Mouse (Mus musculus): ENCODE measurements around the gene Xrcc3.
A peak's percentile ranks its signal among the peaks of the same experiment; 100 is the strongest.

Gene Xrcc3

DNA sequence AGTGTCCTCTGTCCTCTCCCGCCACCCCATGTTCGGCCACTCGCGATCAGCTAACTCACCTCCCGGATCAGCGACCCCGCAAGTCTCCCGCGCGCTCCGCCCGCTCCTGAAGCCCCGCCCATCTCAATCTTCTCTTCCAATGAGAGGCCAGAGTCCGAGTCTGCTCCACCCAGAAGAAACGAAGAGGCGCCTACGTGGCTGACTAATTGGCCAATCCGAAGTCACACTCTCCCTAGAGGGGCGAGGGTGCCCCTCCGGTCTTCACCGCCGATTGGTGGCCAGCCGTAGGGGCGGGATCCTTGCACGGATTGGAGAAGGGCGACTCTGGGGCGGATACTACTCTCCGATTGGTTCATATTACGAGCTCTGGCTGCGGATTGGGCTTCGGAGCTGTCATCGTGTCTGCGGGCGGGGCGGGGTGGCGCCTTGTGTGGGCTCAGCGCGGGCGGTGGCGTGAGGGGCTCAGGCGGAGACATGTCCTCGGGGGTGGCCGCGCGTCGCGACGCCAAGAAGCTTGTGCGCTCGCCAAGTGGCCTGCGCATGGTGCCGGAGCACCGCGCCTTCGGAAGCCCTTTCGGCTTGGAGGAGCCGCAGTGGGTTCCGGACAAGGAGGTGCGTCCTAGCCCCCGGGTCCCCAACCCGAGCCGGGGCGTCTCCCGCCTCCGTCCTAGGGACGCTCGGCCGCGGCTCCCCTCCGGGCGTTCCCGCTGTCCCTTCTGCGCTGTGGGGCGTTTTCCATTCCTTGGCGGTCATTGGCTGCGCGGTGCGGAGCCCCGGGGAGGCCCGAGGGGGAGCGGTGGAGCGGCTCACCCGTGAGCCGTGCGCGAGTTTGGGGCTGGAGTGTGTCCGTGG, at the start of gene Xrcc3, which contains the start of gene Zfyve21:
Gene Xrcc3 (minus strand): TSS at position 108 of the 852 bp plus-strand sequence.
Gene Zfyve21 (plus strand): TSS at position 405 of the 852 bp plus-strand sequence.
- DNase-seq: peak; percentile 100

DNA sequence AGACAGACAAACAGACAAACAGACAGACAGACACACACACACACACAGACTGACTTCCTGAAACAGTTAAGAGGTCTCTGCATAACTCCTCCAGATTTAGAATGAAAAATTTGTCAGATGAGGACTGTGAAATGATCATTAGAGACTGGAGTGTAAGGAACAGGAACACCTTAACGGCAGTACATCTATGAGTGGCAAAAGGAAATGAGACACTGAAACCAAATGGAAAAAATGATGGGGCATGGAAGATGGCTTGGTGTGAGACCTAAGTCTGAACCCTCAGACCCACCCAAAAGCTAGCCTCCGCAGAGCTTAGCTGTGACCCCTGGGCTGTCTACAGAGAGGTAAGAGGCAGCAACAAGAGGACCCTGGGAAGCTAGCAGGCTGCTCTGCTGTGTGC, 41.8 kb upstream of the Xrcc3 start:
- DNase-seq: no peak

DNA sequence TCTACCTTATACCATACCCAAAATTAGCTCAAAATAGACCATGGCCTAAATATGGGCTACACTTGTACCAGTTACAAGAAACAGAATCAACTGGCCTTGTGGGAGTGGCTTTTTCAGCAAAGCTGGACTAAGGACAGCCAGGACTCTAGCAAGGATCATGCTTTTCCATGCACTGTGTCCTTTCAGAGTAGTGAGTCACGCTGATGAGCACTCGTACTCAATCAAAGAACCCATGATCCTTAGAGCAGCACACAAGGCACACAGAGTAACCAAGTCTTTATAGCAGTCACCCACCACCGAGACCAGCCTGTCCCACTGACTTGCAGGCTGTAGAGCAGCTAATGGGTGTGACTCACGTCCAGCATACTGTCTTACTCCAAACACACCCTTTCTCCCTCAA, 39.9 kb upstream of the Xrcc3 start:
- DNase-seq: no peak

DNA sequence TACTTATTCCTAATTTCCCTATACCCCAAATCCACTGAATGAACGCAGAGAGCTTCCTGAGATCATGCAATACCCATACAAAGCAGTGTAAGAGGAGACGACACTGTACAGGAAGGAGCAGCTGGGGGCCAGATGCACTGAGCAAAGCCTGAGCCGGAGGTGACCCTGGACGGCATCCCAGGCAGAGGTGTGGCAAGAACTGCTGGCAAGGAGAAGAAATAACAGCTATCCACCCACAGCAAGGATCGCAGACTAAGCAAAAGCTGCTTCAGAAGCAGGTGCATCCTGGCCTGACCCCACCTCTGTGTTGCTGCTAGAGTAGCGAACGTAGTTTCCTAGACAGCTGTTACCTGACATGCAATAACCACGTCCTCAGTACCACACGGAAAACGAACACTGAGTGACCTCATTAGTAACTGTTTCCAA, 39.4 kb upstream of the Xrcc3 start:
- DNase-seq: no peak

DNA sequence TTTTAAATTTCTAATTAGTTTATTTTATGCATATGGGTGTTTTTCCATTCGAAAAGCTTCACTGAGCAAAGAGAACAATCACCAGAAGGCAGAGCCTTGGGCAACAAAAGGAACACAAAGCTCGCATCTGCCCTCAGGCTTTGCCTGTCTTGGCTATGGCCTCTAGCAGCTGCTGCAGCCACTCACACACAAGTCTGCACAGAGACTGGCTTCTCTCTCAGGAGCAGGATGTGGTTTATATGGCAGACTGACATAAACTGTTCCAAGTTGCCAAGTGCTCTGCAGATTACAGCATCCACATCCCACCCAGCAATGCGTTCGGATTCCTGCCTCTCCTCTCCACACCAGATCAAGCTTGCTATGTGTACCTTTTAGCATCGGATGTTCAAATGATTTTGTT, 38.1 kb upstream of the Xrcc3 start:
- no peak for DNase-seq

DNA sequence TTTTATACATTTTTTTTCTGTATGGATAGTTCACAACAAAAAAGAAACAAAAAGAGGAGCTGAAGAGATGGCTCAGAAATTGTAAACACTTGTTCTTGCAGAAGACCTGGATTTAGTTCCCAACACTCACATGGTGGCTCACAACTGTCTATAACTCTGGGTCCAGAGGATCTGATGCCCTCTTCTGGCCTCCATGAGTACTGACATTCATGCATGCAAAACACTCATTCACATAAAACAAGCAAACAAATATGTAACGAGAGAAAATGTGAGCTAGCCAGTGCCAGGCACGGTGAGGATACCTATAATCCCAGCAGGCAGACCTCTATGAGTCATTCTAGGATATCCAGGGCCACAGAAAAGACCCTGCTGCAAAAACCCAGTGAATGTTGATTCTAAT, 37.6 kb upstream of the Xrcc3 start:
- DNase-seq: no peak

DNA sequence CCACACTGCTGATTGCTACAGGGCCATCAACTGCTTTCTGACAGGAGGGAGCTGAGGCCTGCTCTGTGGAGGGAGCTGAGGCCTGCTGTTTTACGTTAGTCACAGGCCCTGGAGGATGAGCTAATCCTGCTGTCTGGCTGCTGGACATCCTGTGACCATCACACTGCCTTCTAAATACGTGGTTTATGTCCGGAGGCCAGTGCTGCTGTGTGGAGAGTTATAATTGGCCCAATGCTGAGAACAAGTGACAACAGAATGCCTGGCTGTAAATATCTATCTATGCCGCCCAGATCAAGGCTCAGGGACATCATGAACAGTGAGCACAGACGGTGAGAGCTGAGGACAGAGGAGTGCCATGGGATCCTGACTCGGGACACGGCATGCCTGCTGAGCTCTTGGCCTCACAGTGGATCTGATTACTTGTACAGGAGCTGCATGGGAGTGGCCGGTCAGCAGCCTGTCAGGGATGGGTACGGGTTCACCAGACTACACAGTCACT, 34.7 kb upstream of the Xrcc3 start:
- DNase-seq: peak; percentile 50

DNA sequence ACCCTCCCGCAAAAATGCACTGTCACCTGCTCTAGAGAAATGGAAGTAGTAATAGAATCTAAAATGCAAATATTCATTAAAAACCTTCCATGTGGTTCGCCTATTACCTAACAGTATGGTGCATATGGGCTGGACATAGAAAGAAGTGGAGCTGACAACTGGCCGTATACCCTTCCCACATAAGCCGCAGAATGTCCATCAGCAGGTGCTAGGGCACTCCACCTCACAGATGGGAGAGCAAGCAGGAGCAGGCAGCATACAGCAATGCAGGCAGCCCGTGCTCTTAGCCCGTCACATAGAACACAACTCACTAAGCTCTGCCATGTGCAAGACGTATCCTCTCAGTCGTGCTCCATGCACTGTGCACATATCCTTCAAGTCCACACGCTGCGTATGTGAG, 33.1 kb upstream of the Xrcc3 start:
- no peak for DNase-seq

DNA sequence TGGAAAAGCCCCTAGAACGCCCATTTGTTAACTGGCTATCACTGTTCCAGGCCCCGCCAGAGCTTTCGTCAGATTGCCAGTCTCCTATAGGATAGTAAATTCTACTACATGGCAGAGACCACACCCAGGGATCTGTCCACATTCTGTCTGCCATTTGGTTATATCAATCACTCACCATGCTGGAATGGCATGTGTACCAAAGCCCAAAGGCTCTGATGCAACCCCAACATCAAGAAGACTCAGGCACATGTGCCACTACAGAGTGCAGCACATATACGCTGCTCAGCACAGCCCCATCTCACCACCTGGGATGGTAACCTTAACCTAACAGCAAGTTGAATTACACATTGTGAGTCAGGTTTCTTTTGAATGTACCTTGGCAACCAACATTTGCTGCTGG, 32.3 kb upstream of the Xrcc3 start:
- DNase-seq: no peak

DNA sequence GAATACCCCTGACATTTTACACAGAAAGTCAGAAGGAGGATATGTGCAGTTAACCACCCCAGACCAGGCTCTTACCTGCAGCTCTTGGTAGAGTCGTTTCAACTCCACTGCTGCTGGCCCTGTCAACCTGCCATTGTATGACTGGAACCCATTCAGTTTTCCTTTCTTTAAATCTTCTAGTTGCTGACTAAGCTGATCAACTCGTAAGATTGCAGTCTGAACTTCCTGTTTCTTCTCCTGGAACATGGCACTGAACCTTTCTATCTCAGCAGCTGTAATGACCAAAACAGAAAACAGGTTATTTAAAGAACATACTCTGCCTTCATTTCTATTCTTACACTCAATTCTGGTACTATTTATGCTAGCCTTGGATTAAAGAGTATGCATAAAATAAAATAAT, 29.8 kb upstream of the Xrcc3 start:
- no peak for DNase-seq

DNA sequence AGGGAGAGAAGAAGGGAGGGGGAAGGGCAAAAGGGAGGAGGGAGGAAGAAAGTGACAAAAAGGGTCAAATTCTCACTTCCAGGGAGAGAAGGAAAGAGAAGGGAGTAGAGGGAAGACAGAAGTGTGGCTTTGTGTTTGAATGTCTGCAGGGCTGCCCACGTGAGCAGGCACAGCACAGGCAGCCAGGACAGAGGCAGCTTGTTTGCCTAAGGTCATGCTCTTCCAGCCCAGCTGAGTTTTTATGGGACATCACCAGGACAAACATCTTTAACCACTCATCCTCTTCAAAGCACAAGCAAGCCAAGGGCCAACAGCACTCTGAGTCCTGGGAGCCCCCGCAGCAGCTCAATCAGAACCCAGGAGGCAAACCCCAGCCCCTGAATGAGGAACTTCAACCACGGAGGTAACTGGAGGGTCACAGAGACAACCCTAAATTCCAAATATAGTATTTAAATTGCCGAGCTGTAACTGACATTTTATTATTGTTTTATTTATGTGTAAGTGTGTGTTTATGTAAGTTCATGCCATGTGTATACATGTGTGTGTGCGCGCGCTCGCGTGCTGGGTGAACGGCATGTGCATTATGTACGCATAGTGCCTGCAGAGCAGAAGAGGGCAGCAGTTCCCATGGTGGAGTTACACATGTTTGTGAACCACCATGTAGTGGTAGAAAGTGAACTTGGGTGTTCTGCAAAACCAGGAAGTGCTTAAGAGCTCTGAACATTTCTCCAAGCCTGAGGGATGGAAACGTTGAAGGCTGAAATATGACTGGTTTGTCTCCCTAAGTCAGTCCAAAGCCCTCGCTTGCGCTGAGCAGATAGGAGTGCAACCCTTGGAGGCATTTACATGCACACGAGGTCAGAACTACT, 29.1 kb upstream of the Xrcc3 start:
- DNase-seq: no peak

DNA sequence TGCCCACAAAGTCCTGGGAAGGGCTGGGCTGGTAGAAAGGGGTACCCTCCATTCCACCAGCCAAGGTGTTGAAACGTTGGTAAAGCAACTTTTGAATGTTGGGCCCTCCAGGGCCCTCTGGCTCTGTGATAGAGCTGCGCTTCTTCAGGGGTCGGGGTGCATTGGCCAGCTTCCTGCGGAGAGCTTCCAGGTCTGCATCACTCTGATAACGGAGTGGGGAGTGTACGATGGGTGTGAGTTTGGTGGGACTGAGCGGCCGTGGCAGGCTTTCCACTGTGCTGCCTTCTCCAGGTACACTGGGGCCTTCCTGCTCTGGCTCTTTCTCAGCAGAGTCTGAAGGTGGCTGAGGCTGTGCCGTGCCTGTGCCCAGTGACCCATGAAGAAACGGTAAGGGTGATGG, 19.8 kb upstream of the Xrcc3 start:
- no peak for DNase-seq

DNA sequence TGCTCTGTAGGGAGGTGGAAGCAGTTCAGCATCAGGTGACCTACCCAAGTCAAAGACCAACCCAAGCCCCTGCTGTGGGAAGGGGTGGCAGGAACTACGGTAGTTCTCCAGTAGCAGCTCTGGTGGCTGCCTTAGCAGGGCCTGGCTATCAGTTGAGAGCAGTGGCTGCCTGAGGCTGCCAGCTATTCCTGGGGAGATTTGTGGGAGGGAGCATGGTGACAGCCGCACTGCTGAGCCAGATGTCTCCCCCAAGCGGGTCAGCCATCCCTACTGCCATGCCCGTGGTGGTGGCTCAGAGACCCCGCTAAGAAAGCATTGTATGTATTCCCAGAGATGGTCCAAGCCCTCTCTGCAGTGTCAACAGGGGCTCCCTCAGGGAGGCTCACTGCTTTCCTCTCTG, 19.0 kb upstream of the Xrcc3 start:
- DNase-seq: no peak

DNA sequence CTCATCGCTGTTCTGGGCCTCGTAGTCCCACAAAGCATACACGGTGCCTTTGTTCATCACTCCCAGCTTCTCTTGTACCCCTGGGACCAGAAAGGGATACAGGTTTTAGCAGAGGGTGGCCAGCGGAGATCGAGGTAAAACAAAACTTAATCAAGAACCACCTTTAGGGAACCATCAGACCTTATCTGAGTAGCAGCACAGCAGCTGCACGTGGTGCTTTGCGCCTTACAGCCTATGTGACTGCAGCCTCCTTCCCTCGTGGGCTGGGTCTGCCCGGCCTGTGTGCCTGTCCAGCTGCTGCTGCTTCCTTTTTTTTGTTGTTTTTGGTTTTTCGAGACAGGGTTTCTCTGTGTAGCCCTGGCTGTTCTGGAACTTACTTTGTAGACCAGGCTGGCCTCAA, 16.7 kb upstream of the Xrcc3 start:
- DNase-seq: no peak

DNA sequence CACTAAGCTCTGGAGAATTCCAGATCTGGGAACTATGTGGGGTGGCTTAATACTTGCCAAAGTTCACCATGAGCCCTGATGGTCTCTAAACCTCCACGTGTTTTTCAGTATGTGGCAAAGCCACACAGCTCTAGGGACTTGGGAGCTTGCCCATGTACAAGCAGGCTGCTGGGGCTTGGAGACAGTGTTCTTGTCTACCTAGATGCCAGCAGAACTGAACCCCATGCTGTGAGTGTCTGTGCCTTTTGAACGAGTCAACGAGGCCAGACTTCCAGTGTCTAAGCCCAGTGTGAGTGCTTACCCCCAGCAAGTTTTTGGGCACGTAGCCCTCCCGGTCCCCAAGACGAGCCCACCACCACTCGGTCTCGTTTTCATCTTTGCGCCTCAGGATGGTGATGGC, 16.3 kb upstream of the Xrcc3 start:
- DNase-seq: peak; percentile 74

DNA sequence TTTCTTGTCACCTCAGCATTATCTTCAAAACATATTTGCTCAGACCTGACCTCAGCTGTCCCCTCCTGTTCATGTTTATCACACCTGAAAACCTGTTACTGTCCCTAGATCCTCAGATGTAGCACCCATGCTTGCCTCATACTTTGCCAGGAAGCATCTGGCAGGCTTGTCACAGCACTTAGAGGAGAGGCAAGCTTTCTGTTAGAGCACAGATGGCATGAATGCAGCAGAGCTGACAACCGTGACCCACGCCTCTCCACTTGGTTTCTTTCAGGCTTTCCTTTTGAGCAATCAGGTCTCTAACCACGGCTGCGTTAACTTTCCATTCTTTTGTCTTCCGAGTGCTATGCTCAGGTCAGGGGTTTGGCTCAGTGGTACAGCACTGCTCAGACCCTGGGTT, 15.8 kb upstream of the Xrcc3 start:
- no peak for DNase-seq

DNA sequence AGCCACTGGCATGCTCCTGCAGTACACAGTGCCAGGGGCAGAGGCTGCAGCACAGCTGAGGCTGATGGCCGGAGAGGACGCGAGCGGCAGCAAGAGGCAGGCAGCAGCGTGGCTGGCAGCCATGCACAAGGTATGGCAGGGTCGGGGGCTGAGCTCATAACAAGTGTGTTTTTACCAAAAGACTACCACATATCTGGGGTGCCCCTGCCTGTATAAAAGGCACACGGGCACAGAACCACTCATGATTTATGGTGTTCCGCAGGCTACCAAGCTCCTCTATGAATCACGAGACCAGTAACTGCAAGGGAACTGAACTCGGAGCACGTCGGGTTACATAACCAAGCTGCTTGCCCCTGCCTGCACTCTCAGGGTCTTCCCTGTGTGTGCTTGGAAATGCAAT, 13.9 kb upstream of the Xrcc3 start:
- DNase-seq: no peak

DNA sequence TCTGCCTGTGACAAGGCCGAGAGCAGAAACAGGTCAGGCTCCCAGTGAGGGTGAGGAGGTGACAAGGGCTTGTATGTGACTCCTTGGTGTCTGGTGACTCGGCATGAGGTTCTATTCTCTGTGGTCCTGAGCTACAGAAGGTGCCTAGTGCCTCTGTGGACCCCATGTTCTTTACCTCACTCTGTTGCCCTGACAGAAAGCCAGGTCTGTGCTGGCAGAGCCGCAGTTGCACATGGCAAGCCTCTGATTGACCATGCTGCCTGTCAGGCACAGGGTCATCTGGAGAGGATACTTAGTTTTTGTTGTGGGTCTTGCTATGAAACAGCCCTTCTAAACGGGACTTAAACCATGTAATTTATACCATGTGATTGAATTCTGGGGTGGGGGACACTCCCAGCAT, 8.3 kb upstream of the Xrcc3 start:
- DNase-seq: no peak

DNA sequence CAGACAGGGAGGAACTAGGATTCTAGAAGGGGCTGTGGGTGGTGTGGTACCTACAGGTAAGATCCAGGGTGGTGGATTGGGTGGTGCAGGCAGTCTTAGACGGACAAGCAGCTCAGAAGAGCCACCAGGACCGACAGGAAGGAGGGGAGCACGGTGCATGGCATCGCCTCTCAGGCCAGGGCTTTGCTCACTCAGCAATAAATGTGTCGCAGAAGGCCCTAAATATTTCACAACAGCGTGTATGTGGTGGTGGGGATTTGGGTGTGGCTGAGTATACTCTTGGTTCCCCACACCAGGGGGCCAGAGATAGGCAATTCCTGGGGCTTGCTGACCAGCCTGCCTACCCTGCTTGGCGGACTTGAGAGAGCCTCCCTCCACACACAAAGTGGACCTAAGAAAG, 7.0 kb upstream of the Xrcc3 start:
- no peak for DNase-seq

DNA sequence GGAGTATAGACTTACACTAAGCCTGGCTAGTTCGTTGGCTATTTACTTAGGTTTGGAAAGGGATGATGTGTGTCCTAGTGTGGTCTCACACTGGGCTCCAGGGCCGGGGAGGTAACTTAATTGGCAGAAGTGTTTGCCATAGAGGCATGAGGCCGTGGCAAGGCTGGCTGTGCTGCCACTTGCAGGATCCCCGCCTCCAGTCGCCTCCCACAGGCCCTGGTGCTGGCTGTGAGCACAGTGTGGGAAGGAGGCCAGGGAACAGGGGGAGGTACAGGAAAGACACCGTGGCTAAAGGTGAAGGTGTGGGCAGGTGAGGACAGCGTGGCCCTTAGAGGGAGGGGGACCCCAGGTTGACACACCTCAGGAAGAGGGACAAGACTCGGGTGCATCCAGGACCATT, 6.3 kb upstream of the Xrcc3 start:
- peak; percentile 60 for DNase-seq

DNA sequence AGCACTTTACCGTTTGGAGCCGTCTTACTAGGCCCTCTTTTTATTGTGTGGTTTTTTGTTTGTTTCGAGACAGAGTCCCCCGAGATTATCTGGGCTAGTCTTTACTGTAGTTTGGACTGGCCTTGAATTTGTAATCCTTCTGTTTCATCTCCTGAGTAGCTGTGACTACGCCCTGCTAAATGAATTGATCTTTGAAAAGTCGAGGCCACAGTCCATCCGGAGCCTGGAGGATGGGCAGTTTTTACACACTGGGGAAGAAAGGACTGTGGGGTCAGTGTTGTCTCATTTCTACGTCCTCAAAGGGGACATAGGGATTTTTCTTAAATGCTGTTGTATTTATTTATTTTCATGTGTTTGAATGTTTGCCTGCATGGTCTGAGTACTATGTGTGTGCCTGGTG, 4.3 kb upstream of the Xrcc3 start:
- DNase-seq: no peak

DNA sequence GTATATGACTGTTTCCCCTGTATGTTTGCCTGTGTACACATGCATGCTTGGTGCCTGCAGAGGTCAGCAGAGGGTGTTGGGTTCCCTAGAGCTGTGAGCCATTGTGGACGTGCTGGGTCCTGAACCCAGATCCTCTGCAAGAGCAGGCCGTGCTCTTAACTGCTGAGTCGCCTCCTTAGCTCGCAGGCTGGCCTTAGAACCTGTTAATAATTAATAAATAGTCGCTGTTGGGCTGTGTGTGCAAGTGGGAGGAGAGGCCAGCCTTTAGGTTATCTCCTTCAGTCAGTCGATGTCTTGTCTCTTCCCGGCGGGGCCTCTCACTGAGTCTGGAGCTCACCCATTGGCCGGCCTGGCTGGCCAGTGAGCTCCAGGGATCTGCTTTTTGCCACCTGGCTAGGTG, 3.3 kb upstream of the Xrcc3 start:
- no peak for DNase-seq

DNA sequence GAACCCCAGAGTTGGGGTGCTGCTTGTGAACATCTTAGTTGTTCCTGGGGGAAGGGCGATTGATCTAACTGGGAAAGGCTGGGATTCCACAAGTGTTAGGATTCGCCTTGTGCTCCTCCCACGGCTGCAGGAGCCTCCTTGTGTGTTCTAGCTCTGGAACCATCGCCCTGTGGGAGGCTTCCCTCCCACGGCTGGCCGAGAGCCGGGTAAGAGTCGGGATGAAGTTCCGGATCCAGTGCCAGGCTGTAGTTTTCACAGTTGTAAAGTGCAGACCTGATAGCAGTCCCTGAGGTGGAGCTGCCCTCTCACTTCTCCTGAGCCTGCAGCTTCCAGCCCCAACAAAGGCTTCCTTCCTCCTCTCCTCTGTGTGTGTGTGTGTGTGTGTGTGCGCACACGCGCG, 2.9 kb upstream of the Xrcc3 start:
- DNase-seq: no peak

All from cerebellum, adult 9-11 months (tissue).